Mouse (Mus musculus) liver, adult 2 months (tissue): ENCODE data around the gene Plcb1.

Experiments used
- CTCF ChIP-seq: fragments of 200-500 bp; IDR thresholded peaks from 2 replicates; pipeline ENCODE4 v1.5.1; 2011; ENCODE audit warnings: low read depth, low read length, control low read depth
- POLR2A ChIP-seq: fragments of 200-500 bp; IDR thresholded peaks from 2 replicates; pipeline ENCODE4 v1.6.1; 2011; ENCODE audit warnings: low read length, control low read depth; ENCODE audit not compliant: insufficient read depth; ENCODE audit errors: extremely low read depth

DNA sequence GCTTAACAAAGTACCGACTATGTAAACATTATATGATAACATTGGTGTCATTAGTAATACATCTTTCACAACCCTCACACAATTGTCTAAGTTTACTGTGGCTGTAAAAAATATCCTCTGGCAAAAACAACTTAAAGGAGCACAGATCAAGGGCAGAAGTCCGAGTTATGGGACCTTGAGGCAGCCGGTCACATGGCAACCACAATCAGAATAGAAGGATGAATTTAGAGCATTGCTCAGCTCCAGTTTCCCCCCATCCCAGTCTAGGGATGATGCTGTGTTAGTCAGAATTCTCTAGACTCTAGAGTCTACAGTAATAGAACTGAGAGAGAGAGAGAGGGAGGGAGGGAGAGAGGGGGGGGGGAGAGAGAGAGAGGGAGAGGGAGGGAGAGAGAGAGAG is 519.3 kb downstream of the Plcb1 start:
- TF ChIP-seq CTCF, result no peak
- no peak for TF ChIP-seq POLR2A
